Mouse (Mus musculus) retina, embryonic 14.5 days (tissue): ENCODE data around the gene Fads2.

Experiments
- DNase-seq: peaks from one replicate; pipeline ENCODE4 v3.0.0-alpha.2; 2015; ENCODE audit warnings: low spot score

Gene Fads2

DNA sequence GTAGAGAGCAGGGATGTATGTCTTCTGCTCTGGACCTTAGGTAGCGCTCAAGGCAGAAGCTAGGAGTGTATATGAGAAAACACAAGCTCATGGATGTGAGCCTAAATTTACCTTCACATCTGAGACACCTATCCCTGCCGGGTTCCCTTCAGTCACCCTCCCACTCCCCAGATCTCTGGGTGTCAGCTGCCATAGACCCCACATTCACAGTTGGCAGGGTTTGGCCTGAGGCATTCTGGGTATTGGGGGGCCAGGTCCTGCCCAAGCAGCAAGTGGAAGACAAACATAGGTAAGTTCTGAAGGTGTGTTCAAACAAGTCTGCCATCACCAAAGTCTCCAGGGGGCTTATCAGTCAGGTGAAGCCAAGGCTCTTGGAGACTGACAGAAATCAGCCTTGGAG, 39.9 kb downstream of the Fads2 start:
- no peak for DNase-seq

DNA sequence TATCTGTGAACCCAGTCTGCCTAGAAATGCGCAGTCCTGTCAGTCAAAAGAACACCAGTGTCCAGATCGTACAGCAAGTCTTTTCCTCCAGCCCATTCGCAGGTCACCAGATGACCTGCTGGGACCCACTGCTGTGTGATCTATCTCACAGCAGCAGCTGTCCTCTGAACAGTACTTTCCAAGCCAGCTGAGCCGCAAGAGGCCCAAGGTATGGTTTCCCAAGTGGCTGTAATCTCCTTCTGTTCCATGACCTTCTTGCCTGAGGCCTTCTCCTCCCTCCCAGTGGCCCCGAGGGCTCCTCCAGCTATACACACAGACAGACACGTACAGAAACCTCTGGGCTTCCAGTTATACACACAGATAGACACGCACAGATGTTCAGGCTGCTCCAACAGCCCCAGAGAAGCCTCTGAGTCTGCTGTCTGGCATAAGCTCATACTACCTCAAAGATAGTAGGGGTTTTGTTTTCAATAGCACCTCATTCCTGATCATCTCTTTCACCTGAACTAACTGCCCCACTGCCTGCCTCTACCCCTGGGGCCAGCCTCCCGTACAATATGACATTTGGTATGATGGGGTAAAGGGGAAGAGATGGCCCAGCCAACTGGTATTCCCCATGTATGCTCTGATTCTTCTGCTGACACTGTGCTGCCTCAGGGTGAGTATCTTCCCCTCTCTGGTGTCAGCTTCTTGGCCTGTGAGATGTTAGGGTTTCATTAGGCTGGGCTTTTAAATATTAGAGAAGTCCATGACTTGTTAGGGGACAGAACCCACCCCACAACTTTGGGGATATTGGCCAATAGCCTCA, 40.6 kb downstream of the Fads2 start:
- peak; percentile 24 for DNase-seq

DNA sequence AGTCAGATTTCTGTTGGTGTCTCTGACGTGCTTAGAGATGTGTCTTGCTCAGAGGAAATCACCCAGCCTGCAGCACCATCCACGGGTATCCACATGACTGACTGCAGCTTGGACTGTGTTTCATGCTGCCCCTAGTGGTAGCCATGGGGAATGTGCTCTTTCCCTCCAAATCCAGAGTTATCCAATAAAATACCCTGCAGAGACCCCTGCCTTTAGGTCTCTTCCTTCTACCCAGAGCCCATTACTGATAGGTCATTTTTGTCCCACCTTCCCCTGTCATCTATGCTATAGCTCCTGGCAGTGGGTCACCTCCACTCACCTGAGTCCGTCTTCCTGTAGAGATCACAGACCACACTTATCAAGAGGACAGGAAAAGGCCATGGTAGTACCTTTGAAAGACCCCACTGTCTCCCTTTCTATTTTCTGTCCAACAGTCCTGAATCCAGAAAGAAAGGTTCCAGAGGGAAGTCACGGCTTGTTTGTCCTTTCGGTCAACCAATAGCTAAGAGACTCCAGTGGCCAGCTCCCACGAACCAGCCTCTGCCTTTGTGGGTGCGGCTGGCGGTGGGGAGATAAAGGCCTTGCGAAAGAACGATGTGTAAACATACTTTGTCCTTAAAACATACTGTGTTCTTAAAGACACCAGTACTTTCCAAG, 41.5 kb downstream of the Fads2 start:
- peak; percentile 81 for DNase-seq

DNA sequence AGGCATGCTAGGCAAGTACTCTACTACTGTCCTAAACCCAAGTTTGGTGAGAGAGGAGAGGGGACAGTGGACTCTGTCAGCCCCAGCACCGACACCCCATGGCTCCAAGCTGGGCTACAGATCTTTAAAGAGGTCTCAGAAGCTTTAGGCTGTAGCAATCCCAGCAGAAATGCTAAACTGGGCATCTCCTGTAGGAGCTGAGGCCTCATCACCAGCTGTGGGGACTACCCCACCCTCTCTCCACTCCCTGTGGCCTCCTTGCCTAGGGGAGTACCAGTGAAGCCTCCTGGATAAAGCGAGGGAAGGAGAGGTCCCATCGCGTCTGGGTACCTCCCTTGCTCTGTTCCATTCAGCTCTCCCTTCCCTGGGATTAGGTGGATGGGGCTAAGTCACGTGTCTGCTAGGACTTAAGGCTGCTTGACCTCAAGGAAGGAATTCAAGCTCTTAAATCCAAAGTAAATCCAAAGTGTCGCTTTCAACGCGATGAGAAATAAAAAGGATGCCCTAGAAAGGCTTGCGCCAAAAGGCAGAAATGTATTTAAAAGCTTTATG, 42.6 kb downstream of the Fads2 start:
- DNase-seq, result no peak

DNA sequence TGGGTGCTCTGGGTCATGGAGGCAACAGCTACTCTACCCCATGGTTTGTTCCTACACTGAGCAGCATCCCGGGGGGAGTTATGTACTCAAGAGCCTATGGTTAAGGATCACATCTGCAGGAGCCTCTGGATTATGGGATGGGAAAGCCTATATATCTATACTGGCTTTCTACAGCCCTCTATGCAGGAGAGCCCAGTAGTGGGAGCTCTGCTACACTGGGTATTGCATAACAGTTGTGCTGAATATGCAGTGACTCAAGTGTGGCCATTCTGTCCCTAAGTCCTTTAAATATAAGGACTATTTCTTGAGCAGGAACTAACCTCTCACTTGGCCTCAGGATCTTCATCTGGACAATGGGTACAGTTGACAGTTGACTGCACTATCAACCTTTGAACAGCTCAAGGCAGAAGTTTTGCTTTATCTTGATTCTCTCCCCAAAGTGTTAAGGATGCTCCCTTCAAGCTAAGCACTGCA, 43.2 kb downstream of the Fads2 start:
- no peak for DNase-seq

DNA sequence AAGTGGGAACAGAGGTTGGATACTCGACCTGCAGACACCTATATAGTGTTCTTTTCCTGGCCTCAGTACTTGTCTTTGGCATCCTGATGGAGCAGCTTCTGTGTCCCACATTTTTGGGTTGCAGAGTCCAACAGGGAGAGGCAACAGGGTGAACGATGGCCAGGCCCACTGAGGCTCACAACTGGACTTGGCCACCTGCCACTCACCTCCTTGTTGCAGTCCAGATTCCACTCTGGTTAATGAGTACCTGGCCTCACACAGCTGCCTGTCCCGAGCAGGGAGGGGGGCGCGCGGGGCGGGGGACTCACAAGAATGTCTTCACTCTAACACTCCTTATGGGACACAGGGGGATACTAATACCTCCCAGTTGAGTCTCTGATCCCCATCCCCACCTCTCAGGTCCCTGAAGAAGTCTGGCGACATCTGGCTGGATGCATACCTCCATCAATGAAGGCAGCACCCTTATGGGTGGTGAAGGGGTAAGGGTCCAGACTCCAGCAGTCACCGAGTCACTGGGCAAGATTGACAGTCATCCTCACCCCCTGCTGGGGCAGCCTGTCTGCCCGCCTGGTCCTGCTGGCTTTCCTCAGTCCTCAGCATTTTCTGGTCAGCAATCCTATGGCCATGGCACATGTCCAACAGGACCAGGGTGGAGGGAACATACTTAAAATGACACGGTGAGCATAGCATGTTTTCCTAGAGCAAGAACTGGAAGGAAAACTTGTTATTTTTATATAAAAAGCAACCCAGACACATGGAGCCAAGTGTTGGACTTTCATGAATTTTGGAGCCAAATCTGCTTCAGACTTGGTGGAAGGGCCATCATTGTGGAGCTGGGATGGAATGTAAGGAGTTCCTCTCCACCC, 43.8 kb downstream of the Fads2 start:
- DNase-seq, result no peak

DNA sequence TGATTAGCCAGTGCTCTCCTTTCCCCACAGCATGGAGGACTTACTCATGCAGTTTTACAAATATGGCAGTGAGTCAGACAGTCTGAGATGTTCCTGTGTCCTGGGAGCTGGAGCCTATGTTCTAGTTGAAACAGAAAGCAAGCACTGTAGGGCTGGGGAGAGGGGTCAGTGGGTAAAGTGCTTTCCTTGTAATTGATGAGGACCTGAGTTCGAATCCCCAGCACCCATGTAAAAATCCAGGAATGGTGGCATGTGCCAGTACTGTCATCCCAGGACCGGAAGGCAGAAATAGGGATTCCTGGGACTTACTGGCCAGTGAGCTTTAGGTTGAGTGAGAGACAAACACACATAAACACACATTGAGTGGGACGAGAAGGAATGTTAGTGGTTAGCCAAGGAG, 44.9 kb downstream of the Fads2 start:
- no peak for DNase-seq

DNA sequence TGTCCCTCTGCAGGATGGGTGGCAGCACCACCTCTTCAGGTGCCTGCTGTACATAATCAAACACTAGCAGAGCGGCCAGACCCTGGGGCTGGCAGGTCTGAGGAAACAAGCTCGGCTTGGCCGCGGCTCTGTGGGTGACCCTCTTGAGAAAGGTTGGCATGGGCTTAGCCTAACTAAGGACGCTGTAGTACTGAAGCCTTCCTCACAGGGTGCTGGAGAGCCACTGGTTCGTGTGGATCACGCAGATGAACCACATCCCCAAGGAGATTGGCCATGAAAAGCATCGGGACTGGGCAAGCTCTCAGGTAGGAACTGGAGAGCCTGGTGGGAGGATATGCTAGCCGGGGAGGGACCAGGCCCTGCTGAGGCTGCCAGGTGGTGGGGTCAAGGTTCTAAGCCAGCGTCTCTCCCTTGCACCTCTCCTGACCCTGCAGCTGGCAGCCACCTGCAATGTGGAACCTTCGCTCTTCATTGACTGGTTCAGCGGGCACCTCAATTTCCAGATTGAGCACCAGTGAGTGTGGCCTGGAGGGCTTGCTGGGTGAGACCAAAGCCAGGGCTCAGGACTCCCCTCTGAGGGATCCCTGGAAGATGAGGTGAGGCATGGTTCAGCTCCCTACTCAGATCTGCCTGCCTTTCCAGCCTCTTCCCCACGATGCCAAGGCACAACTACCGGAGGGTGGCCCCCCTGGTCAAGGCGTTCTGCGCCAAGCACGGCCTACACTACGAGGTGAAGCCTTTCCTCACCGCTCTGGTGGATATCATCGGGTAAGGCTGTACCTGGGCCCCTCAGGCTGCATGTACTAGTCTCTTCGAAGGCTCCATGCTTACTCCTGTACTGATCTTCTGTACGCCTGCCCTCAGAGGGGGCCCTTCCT, 45.5 kb downstream of the Fads2 start:
- DNase-seq, result no peak

DNA sequence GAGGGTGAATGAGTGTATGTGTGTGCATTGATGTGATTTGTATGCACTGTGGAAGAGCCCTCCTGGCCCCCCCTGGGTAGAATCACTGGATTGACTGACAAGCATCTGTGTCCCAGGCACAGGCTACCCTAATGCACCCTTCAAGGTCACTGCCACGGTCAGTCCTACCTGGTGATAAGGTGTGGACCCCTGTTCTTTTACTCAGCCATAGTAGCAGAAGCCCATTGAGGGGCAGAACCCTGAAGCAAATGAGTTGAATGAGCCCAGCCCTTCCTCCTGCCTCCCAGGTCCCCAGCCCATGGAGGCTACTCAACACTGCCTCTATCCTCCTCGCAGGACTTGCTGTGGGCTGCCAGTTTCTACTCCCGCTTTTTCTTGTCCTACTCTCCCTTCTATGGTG, 46.3 kb downstream of the Fads2 start:
- no peak for DNase-seq

DNA sequence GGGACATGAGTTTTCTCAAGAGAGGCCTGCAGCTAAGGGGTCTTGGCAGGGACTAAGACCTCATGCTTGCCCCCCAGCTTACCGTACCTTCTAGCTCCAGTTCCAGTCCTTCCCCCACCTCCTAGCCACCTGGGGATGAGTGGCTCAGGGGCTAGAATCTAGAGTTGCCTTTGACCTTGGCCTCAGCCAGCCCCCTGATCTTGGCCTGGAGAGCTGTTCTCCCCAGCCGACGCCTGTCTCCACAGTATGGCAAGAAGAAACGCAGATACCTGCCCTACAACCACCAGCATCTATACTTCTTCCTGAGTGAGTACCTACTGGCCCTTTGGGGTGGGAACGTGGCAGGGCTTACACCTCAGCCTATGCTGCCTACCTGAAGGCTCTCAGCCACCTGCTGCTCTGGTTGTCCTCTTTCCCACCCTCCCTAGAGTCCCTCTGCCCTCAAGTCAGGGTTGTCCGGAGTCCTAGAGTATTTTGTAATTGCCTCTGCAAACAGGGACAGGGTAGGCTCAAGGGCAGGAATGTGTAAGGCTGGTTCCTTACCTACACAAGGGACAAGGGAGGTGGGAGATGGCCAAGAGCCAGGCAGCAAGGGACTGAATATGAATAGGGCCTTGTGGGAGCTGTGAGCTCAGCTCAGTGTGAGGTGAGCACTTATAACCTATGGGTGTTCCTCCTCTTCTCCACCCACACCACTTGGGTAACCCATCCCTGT, 47.0 kb downstream of the Fads2 start:
- no peak for DNase-seq

DNA sequence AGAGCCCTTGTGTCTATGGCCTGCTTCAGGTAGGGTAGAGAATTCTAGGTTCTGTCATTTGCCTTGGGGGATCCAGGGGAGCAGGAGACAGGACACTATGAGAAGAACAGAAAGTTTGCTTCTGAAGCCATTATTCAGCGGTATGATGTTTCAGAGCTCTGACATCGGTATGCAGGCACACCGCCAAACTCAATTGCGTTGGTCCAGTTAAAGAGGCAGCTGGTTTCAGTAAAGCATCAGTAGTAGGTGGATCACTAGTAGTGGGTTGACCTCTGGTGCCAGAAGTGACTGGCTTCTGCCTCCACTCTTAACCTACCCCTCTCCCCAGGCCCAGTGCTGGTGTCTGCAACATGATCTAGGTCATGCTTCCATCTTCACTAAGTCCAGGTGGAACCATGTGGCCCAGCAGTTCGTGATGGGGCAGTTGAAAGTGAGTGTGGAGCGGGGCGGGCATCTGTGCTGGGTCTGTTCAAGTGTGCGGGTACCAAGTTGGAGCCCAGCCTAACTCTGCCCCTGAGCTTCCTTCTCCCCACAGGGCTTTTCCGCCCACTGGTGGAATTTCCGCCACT, 47.8 kb downstream of the Fads2 start:
- no peak for DNase-seq

DNA sequence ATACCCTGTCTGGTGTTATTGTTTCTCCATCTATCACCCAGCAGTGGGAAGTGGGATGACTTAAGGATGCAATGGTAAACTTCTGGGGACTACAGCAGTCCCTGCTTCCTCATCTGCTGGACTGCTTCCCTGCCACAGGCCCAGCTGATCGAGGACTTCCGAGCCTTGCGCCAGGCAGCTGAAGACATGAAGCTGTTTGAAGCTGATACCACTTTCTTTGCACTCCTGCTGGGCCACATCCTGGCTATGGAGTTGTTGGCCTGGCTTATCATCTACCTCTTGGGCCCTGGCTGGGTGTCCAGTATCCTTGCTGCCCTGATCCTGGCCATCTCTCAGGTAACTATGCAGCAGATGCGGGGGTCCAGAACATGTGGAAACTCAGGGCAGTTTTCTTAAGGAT, 48.8 kb downstream of the Fads2 start:
- DNase-seq, result no peak

DNA sequence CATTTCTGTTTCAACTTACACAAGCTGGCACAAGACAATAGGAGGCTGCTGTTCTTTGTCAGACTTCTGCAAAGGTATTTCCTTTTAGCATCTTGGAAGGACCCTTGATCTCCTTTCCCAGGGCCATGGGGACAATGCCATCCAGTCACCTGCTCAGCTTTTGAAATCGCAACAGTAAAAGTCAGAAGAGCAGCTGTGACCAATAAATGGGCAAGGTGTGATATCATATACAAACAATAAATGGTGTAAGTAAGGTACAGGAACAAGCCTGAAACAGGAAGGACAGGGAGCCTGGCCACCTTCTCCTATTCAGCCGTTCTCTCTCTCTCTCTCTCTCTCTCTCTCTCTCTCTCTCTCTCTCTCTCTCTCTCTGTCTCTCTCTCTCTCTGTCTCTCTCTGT, 51.1 kb downstream of the Fads2 start:
- no peak for DNase-seq

DNA sequence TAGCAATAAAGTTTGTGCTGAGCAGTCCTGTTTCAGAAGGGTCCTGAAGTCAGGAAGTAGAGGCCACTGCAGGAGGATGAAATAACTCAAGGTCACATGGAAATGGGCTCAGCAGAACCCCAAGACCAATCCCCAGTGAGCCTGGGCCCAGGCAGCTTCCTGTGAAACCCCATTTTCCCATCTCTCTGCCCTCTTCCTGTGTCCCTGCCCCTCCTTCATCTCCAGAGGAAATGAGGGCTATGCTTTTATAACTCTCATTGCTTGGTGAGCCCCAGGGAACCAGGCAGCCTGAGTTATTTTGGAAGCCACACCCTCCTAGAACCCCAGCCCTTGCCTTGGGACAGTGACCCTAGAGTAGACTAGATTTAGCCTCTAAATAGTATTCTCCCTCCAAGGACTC, 52.0 kb downstream of the Fads2 start:
- DNase-seq, result no peak

DNA sequence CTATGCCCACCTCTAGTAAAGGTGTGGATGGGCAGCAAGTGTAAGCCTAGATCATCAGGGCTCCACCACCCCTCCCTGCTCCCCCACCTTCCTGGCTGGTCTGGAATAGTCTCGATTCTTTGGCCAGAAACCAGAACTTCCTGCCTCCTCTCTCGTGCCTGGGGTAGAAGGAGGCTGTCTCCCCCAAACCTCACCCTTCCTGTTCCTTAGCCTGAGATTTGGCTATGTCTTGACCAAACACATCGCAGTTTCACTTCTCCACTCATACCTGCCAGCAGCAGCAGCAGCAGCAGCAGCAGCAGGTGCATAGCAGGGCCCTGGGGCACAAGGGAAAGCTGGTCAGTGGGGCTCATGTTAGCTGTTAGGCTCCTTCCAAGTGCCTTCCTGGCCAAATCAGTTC, 54.6 kb downstream of the Fads2 start:
- DNase-seq, result no peak

DNA sequence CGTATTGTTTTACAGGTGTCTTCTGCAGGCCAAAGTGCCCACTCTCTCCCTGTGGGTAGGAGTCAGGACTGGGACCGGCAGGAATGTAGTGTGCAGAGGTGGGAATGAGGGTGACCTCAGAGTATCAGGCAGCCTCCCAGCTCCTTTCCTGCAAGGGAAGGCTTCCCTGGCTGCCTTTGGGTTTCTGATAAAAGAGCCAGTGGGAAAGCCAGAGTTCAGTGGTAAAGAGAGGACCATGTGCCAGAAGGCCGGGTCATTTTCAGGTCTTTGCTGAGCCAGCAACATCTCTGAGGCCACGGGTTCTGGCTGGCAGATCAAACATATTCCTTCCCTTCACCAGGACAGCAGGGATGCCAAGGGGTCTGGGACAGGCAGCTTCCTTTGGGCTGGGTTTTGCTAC, 55.2 kb downstream of the Fads2 start:
- DNase-seq, result no peak

DNA sequence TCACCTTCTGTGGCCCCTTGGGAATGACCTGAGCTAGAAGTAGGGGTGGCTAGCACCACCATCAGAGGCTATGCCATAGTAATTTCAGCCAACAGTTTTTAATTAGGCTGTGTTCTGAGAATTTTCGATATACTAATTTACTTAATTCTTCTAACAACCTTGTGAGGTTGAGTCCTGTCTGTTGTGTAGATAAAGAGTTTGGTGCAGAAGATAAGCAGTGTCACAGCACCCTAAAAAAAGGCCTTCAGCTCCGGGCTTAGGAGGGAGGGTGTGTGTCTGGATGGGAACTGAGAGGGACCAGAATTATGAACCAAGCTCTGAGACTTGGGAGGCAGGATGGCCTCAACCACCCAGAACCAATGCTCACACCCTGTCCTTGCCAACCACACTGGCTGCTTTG, 55.8 kb downstream of the Fads2 start:
- no peak for DNase-seq

DNA sequence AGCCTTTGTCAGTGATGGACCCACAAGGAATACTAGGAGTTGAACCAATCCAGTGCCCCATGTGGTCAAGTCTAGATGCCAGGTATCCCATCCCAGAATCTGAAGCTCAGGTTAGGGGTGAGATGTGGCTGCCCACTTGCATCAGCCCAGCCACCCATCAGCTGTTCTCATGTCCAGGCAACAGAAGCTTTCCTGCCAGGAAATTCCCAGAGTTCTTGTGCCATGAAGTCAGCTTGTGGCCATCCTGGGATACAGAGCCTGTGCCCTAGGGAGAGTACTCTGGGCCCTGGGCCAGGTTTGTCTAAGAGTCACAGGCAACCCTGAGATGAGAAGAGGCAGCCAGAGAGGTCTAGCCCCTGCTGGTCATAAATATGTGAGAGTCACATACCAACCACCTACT, 57.9 kb downstream of the Fads2 start:
- DNase-seq, result no peak

DNA sequence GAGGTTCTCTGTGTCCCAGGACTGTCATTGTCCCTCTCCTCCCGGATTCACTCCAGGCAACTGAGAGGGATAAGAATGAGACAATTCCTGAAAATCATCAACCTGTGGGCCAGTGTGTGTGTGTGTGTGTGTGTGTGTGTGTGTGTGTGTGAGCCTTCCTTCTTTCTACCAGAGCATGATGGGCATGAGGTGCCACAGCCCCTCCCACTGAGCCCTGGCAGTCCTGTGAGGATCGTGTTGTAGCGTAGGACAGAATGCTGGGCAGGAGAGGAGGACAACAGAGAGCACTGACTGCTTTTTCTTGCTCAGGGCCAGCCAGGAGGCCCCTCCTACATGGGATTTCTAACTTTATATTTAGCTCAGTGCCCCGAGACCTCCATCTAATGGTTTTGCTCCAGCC, 58.7 kb downstream of the Fads2 start:
- DNase-seq, result no peak

DNA sequence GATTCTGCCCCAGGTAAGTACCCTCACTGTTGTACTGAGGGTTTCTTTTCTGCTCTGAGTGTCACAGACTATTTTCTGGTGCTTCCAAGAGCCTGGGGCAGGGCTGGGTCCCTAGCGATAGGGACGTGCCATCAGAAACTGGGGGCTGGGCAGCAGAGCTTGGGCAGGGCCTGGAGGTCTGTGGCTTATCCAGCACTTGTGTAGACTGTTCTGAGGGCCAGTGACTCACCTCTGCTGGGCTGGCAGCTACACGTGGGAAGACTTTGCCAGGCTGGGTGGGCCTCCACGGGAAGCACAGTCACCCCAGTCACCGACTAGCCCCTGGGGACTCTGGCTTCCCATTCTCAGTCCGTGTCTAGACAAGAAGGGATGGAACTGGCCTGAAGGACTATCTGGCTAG, 59.3 kb downstream of the Fads2 start:
- DNase-seq, result no peak
